Mouse (Mus musculus) CH12.LX (cell line): ENCODE measurements around the gene March5. TPM values are rescaled to one million over a fixed set of nuclear protein-coding genes. Genes with fewer than 3 reads are reported as not detected.
A peak's percentile ranks its signal among the peaks of the same experiment; 100 is the strongest.

Source experiments
- DNase-seq: peaks from one replicate; pipeline ENCODE4 v3.0.0-alpha.2; 2013; ENCODE audit errors: extremely low read depth
- H3K27ac ChIP-seq: 2 replicates; pipeline ENCODE4 v1.5.1; 2012; ENCODE audit warnings: low read depth, mild to moderate bottlenecking, control low read depth, moderate library complexity; ENCODE audit not compliant: insufficient read depth
- H3K27me3 ChIP-seq: replicated peaks from 2 replicates; pipeline ENCODE3; 2012; ENCODE audit warnings: inconsistent platforms
- H3K36me3 ChIP-seq, 2 experiments: replicated peaks in 1 of 2; 2 replicates each; pipeline versions ENCODE3 to v1.6.1; 2012; ENCODE audit warnings: inconsistent platforms in 1 of 2, low read length in 1 of 2, mild to moderate bottlenecking in 1 of 2, mixed read lengths in 1 of 2, moderate library complexity in 1 of 2; ENCODE audit not compliant: control insufficient read depth in 1 of 2, insufficient read depth in 1 of 2
- H3K4me1 ChIP-seq, 2 experiments: 2 replicates each; pipeline ENCODE4 v1.6.1; 2012; ENCODE audit warnings: inconsistent platforms in 1 of 2, moderate library complexity in 1 of 2; ENCODE audit not compliant: insufficient read depth in 2 of 2, control insufficient read depth in 1 of 2
- H3K4me2 ChIP-seq: 2 replicates; pipeline ENCODE4 v1.6.1; 2012; ENCODE audit warnings: low read depth, mild to moderate bottlenecking, control low read depth; ENCODE audit not compliant: poor library complexity, insufficient read depth, severe bottlenecking
- H3K4me3 ChIP-seq, 3 experiments: fragments of 150-350 bp in 1 of 3; sonication (generic) in 1 of 3; replicated peaks in 1 of 3; 2 replicates each; pipeline versions ENCODE3 to v1.5.1; 2011 to 2012; ENCODE audit warnings: low read depth in 2 of 3, low read length in 2 of 3, mild to moderate bottlenecking in 2 of 3, moderate library complexity in 2 of 3, control low read depth in 1 of 3, improper control_type of control experiment in 1 of 3, inconsistent platforms in 1 of 3, mixed read lengths in 1 of 3; ENCODE audit not compliant: poor library complexity in 1 of 3
- H3K79me2 ChIP-seq: replicated peaks from 2 replicates; pipeline ENCODE4 v1.6.1; 2012; ENCODE audit warnings: mild to moderate bottlenecking, moderate library complexity; ENCODE audit not compliant: control insufficient read depth, poor library complexity, insufficient read depth, severe bottlenecking; ENCODE audit errors: extremely low read depth
- H3K9ac ChIP-seq: 2 replicates; pipeline ENCODE4 v1.6.1; 2012; ENCODE audit warnings: low read depth, mild to moderate bottlenecking, control low read depth, moderate library complexity; ENCODE audit not compliant: insufficient read depth
- H3K9me3 ChIP-seq: replicated peaks from 2 replicates; pipeline ENCODE3; 2012; ENCODE audit warnings: low read length, inconsistent platforms, mixed read lengths
- CTCF ChIP-seq, 2 experiments: IDR thresholded peaks in 1 of 2; conservative IDR thresholded peaks in 1 of 2; 2 replicates each; pipeline ENCODE4 v1.5.1; 2011 to 2012; ENCODE audit warnings: low read depth in 2 of 2, low read length in 2 of 2, improper control_type of control experiment in 1 of 2, inconsistent platforms in 1 of 2, mild to moderate bottlenecking in 1 of 2, moderate library complexity in 1 of 2
- GABPA ChIP-seq: IDR thresholded peaks from 2 replicates; pipeline ENCODE4 v1.6.1; 2012; ENCODE audit warnings: low read depth, low read length, improper control_type of control experiment, inconsistent platforms; ENCODE audit not compliant: insufficient replicate concordance
- MAFK ChIP-seq: IDR thresholded peaks from 2 replicates; pipeline ENCODE4 v1.6.1; 2011; ENCODE audit warnings: low read length, improper control_type of control experiment; ENCODE audit not compliant: insufficient replicate concordance
- MAX ChIP-seq: IDR thresholded peaks from 2 replicates; pipeline ENCODE4 v1.6.1; 2011; ENCODE audit warnings: low read length, improper control_type of control experiment
- MEF2A ChIP-seq: IDR thresholded peaks from 2 replicates; pipeline ENCODE4 v1.6.1; 2014; ENCODE audit warnings: low read depth, mild to moderate bottlenecking, inconsistent platforms, low read length, improper control_type of control experiment, borderline replicate concordance
- MXI1 ChIP-seq: IDR thresholded peaks from 2 replicates; pipeline ENCODE4 v1.6.1; 2011; ENCODE audit warnings: mild to moderate bottlenecking, low read depth, low read length, improper control_type of control experiment
- MYC ChIP-seq: IDR thresholded peaks from 2 replicates; pipeline ENCODE4 v1.6.1; 2011; ENCODE audit warnings: low read depth, mild to moderate bottlenecking, improper control_type of control experiment, low read length
- NELFE ChIP-seq: IDR thresholded peaks from 2 replicates; pipeline ENCODE4 v1.6.1; 2011; ENCODE audit warnings: low read depth, low read length, improper control_type of control experiment
- PAX5 ChIP-seq: IDR thresholded peaks from 2 replicates; pipeline ENCODE4 v1.6.1; 2012; ENCODE audit warnings: low read length, inconsistent platforms, mixed read lengths
- POLR2A ChIP-seq: IDR thresholded peaks from 2 replicates; pipeline ENCODE4 v1.6.1; 2011; ENCODE audit warnings: low read depth, mild to moderate bottlenecking, improper control_type of control experiment, low read length
- POLR2AphosphoS2 ChIP-seq: IDR thresholded peaks from 2 replicates; pipeline ENCODE4 v1.6.1; 2011; ENCODE audit warnings: low read depth, low read length, improper control_type of control experiment
- RAD21 ChIP-seq: IDR thresholded peaks from 2 replicates; pipeline ENCODE4 v1.6.1; 2011; ENCODE audit warnings: low read depth, mild to moderate bottlenecking, low read length, improper control_type of control experiment, moderate library complexity
- SIN3A ChIP-seq: IDR thresholded peaks from 2 replicates; pipeline ENCODE4 v1.6.1; 2012; ENCODE audit warnings: low read length, improper control_type of control experiment, inconsistent platforms
- SMC3 ChIP-seq: IDR thresholded peaks from 2 replicates; pipeline ENCODE4 v1.6.1; 2011; ENCODE audit warnings: low read depth, low read length, improper control_type of control experiment
- ZC3H11A ChIP-seq: IDR thresholded peaks from 2 replicates; pipeline ENCODE4 v1.6.1; 2012; ENCODE audit warnings: low read depth, mild to moderate bottlenecking, inconsistent platforms, low read length, improper control_type of control experiment
- ZKSCAN1 ChIP-seq: IDR thresholded peaks from 2 replicates; pipeline ENCODE4 v1.6.1; 2012; ENCODE audit warnings: low read depth, inconsistent platforms, low read length, improper control_type of control experiment, borderline replicate concordance
- ZMIZ1 ChIP-seq: IDR thresholded peaks from 2 replicates; pipeline ENCODE4 v1.6.1; 2012; ENCODE audit warnings: low read depth, mild to moderate bottlenecking, inconsistent platforms, low read length, improper control_type of control experiment
- dilution Hi-C: fragments of 300-500 bp; cut with MboI; formaldehyde crosslinking; loops from 2 replicates; pipeline ENCODE4 v1.14.3; 2020; ENCODE audit warnings: low sequenced_read_pairs; ENCODE audit not compliant: extremely low pct_unique_long_range_greater_than_20kb, extremely low pct_ligation_motif_present
- in situ Hi-C: fragments of 300-500 bp; cut with MboI; formaldehyde crosslinking; loops from 3 replicates; pipeline ENCODE4 v1.14.3; 2019; ENCODE audit warnings: low sequenced_read_pairs, low pct_ligation_motif_present, low pct_unique_long_range_greater_than_20kb, mixed read lengths
- polyA plus RNA-seq: library from polyadenylated mRNA; unstranded; fragments of >175 nt; gene quantifications from 2 replicates; pipeline ENCODE4 v1.2.1, GENCODE M21; 2012; ENCODE audit warnings: low read depth; ENCODE audit not compliant: insufficient read length
- total RNA-seq, 2 experiments: library from RNA; depleted of rRNA; stranded (reverse); fragments of 300-350 nt in 1 of 2; fragments of >200 nt in 1 of 2; gene quantifications; 2 replicates each; pipeline ENCODE4 v1.2.3; 2012 to 2014

The March5 gene
- total and polyA plus RNA-seq, 3 experiments, result 118 to 160 (median 137) TPM

- Histone ChIP-seq H3K4me2 (peak overlapping the region; percentile 83), H3K9ac (no peak overlapping the region), H3K79me2 (no peaks in the 10 kb centered on the region), H3K36me3 (no peaks in the 10 kb centered on the region), H3K27me3 (no peaks in the 10 kb centered on the region), H3K27ac (no peak overlapping the region), H3K4me1 (peaks cover 3 to 6% of the 10 kb centered on the region in 2 experiments), H3K9me3 (no peaks in the 10 kb centered on the region), H3K4me3 (no peak overlapping the region)
- in situ Hi-C loops, result no loop called here
- dilution Hi-C loops, result no loop called here
- DNase-seq, result no peak
- TF ChIP-seq MAFK (no peak), MEF2A (no peak)
- TF ChIP-seq, all 38 proteins: peak for 0
These were observed 31.3 kb downstream of the March5 start for GRCm38 (mm10) chr19:37238651-37239050.

GRCm38 (mm10) chr19:37239096-37239495, 31.8 kb downstream of the March5 start:
- H3K9ac ChIP-seq, result no peak overlapping the region
- dilution Hi-C loops (no loop called here), in situ Hi-C loops (no loop called here)
- H3K9me3 ChIP-seq, result no peaks in the 10 kb centered on the region
- H3K4me3 ChIP-seq, result no peak overlapping the region
- peak; percentile 44 for DNase-seq
- no peaks in the 10 kb centered on the region for H3K79me2 ChIP-seq
- H3K27me3 ChIP-seq, result no peaks in the 10 kb centered on the region
- H3K4me2 ChIP-seq, result peak overlapping the region; percentile 83
- TF ChIP-seq MAX (no peak), MXI1 (peak; percentile 83), SIN3A (peak; percentile 94)
- no peaks in the 10 kb centered on the region for H3K36me3 ChIP-seq
- peaks cover 3 to 6% of the 10 kb centered on the region in 2 experiments for H3K4me1 ChIP-seq
- no peak overlapping the region for H3K27ac ChIP-seq

DNA sequence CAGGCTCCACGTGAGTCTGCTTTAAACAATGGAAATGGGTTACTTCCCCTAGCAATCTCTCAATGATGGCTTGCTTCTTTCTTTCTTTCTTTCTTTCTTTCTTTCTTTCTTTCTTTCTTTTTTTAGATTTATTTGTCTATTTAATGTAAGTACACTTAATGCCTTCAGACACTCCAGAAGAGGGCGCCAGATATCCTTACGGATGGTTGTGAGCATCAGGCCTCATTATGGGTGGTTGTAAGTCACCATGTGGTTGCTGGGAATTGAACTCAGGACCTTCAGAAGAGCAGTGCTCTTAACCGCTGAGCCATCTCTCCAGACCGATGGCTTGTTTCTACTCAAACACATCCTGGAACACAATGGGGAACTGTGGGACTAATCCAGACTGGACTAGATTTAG, 33.9 kb downstream of the March5 start:
- DNase-seq, result peak; percentile 48
- no peak overlapping the region for H3K4me3 ChIP-seq
- dilution Hi-C loops, result no loop called here

More for the DNA sequence above, 33.9 kb downstream of the March5 start:
- H3K4me2 ChIP-seq, result no peak overlapping the region
- H3K36me3 ChIP-seq, result peaks cover 0 to 4% of the 10 kb centered on the region in 2 experiments
- H3K79me2 ChIP-seq, result no peaks in the 10 kb centered on the region
- no peaks in the 10 kb centered on the region for H3K27me3 ChIP-seq
- no peak overlapping the region for H3K27ac ChIP-seq
- in situ Hi-C loops, result no loop called here
- H3K9me3 ChIP-seq, result peaks cover 2% of the 10 kb centered on the region
- no peak for TF ChIP-seq NELFE
- TF ChIP-seq CTCF (conservative IDR thresholded peaks at IDR 0.05 in 1 of 2, IDR thresholded peaks at IDR 0.05 in 1 of 2; ENCODE audit: low read depth in 2 of 2, low read length in 2 of 2), result peak in 1 of 2 experiments; percentile 48; a peak in 2 of 4 replicates
- TF ChIP-seq MYC, result no peak
- no peak for TF ChIP-seq ZKSCAN1
- TF ChIP-seq MEF2A, result no peak
- no peak for TF ChIP-seq SIN3A
- TF ChIP-seq ZMIZ1, result no peak
- TF ChIP-seq RAD21, result peak; percentile 40
- TF ChIP-seq GABPA, result no peak
- no peak for TF ChIP-seq POLR2AphosphoS2
- no peak for TF ChIP-seq POLR2A
- TF ChIP-seq PAX5, result no peak
- TF ChIP-seq ZC3H11A, result no peak
- TF ChIP-seq SMC3, result peak; percentile 36
- peaks cover 7 to 11% of the 10 kb centered on the region in 2 experiments for H3K4me1 ChIP-seq
- no peak overlapping the region for H3K9ac ChIP-seq
